Mouse (Mus musculus): ENCODE results near the gene Rdx. TPM values are rescaled to one million over a fixed set of nuclear protein-coding genes. Genes with fewer than 3 reads are reported as not detected.

The Rdx gene
- polyA plus RNA-seq (2014; fragmentation: Illumina TruSeq; extraction: RNeasy Lipid Tissue Mini Kit (QIAGEN cat#74804); ENCODE audit: low read depth, low replicate concordance), result 63.8 TPM

DNA sequence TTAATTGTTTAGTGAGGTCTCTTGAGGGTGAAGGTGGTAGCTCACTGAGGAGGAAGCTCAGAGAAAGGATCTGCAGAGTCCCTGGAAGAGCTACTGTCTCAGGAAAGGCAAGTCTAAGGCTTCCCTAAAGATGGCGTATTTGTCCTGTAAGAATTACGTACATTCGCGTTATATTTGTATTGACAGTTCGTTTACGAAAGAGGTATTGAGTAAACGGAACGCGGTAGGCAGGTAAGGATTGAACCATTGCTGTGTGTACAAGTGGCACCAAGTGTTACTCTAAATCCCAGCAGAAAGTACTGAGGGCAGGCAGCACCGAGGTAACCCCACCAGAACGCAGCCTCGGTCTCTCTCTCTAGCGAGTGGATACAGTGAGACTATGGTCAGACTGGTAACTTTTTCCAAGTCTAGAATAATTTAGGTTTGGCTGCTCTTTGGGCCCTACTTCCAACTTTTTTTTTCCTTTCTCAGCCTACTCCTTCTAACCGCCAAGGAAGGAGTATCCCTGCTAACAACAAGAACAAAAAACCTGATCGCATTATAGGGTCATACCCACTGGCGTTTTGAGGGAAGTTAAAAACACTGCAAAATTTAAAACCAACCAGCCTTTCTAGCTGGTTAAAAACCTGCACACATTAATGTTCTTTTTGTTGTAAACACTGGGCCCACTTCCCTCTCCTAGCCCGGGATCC, at the start of gene Rdx:
Gene Rdx, plus strand, starts transcription at position 45 of the 692 bp plus-strand sequence.

Other genes with a start within 250 kb of the Rdx start
- gene Fdx1, start 83.6 kb upstream of the Rdx start, polyA plus RNA-seq (2014; fragmentation: Illumina TruSeq; extraction: RNeasy Lipid Tissue Mini Kit (QIAGEN cat#74804); ENCODE audit: low read depth, low replicate concordance), result 41.5 TPM
- gene Zc3h12c, start 121.4 kb downstream of the Rdx start, polyA plus RNA-seq (2014; fragmentation: Illumina TruSeq; extraction: RNeasy Lipid Tissue Mini Kit (QIAGEN cat#74804); ENCODE audit: low read depth, low replicate concordance), result 3.3 TPM